Mouse (Mus musculus) heart, embryonic 10.5 days (tissue): ENCODE results near the gene Trim50. TPM values are rescaled to one million over a fixed set of nuclear protein-coding genes. Genes with fewer than 3 reads are reported as not detected.
A peak's percentile ranks its signal among the peaks of the same experiment; 100 is the strongest.

Experiments used
- DNase-seq: peaks from one replicate; pipeline ENCODE4 v3.0.0-alpha.2; 2017; ENCODE audit warnings: low spot score
- H3K27ac ChIP-seq: fragments of 300-500 bp; sonication (generic); 2 replicates; pipeline ENCODE4 v1.5.1; 2016; ENCODE audit warnings: mild to moderate bottlenecking
- H3K27me3 ChIP-seq: fragments of 300-500 bp; sonication (generic); 2 replicates; pipeline ENCODE4 v1.6.1; 2016; ENCODE audit warnings: mild to moderate bottlenecking; ENCODE audit not compliant: poor library complexity, insufficient read depth, severe bottlenecking
- H3K36me3 ChIP-seq: fragments of 300-500 bp; sonication (generic); 2 replicates; pipeline ENCODE4 v1.6.1; 2016; ENCODE audit warnings: mild to moderate bottlenecking, moderate library complexity
- H3K4me1 ChIP-seq: fragments of 300-500 bp; sonication (generic); 2 replicates; pipeline ENCODE4 v1.6.1; 2016; ENCODE audit warnings: mild to moderate bottlenecking
- H3K4me3 ChIP-seq: fragments of 300-500 bp; sonication (generic); 2 replicates; pipeline ENCODE4 v1.5.1; 2016; ENCODE audit warnings: mild to moderate bottlenecking, moderate library complexity
- H3K9me3 ChIP-seq: fragments of 300-500 bp; sonication (generic); 2 replicates; pipeline ENCODE4 v1.6.1; 2016; ENCODE audit warnings: mild to moderate bottlenecking, moderate library complexity
- WGBS: fragments of 180-500 bp; shearing (Covaris S2); methylation state at CpG from one replicate; pipeline ENCODE4 v1.1.7; 2016; 5-methylcytosine and 5-hydroxymethylcytosine counted together
- polyA plus RNA-seq: library from polyadenylated mRNA; unstranded; fragments of >200 nt; fragmentation: Nextera tagmentation; extraction: Ambion mirVana; gene quantifications from 2 replicates; pipeline ENCODE4 v1.2.1, GENCODE M21; 2016

Trim50 gene
- polyA plus RNA-seq = not detected in 2 replicates

GRCm38 (mm10) chr5:135352995-135353394, at the start of gene Trim50:
Gene Trim50 (plus strand): TSS chr5:135353295.
- 0 out of 2 replicates have a peak, but pooled peaks cover 3% of the 10 kb centered on the region for H3K4me1 ChIP-seq
- peaks cover 26% of the 10 kb centered on the region for H3K27me3 ChIP-seq
- 0 out of 2 replicates have a peak within 1 kb of the TSS, but pooled peaks have one; percentile 19 for H3K4me3 ChIP-seq
- DNase-seq = no peak
- no peak within 1 kb of the TSS for H3K27ac ChIP-seq
- WGBS = 47% methylated on average over 9 of the region's 9 CpGs
- no peaks in the 10 kb centered on the region for H3K36me3 ChIP-seq
- H3K9me3 ChIP-seq = peaks cover 12% of the 10 kb centered on the region

GRCm38 (mm10) chr5:135306321-135306965, 46.7 kb upstream of the Trim50 start:
- DNase-seq = peak; percentile 57
- 45% methylated on average over 10 of the region's 10 CpGs for WGBS
- Histone ChIP-seq H3K27me3 (no peaks in the 10 kb centered on the region), H3K4me1 (no peaks in the 10 kb centered on the region), H3K9me3 (no peaks in the 10 kb centered on the region), H3K27ac (no peak overlapping the region), H3K36me3 (no peaks in the 10 kb centered on the region), H3K4me3 (no peak overlapping the region)

GRCm38 (mm10) chr5:135316177-135316576, 36.9 kb upstream of the Trim50 start:
- no peak for DNase-seq
- WGBS = 62% methylated on average over 3 of the region's 3 CpGs

GRCm38 (mm10) chr5:135319856-135320255, 33.2 kb upstream of the Trim50 start:
- DNase-seq = no peak
- no peaks in the 10 kb centered on the region for H3K4me1 ChIP-seq
- 54% methylated on average over 2 of the region's 2 CpGs for WGBS

More at GRCm38 (mm10) chr5:135316177-135316576, 36.9 kb upstream of the Trim50 start:
- Histone ChIP-seq H3K4me1 (no peaks in the 10 kb centered on the region), H3K27ac (no peak overlapping the region), H3K27me3 (no peaks in the 10 kb centered on the region), H3K36me3 (no peaks in the 10 kb centered on the region), H3K4me3 (no peak overlapping the region), H3K9me3 (no peaks in the 10 kb centered on the region)

GRCm38 (mm10) chr5:135322197-135322596, 30.9 kb upstream of the Trim50 start:
- H3K4me1 ChIP-seq = peaks cover 9% of the 10 kb centered on the region
- WGBS = 78% methylated on average over 1 of the region's 1 CpGs
- no peaks in the 10 kb centered on the region for H3K9me3 ChIP-seq
- H3K36me3 ChIP-seq = no peaks in the 10 kb centered on the region
- DNase-seq = no peak
- H3K4me3 ChIP-seq = no peak overlapping the region
- no peak overlapping the region for H3K27ac ChIP-seq
- H3K27me3 ChIP-seq = no peaks in the 10 kb centered on the region

More at GRCm38 (mm10) chr5:135319856-135320255, 33.2 kb upstream of the Trim50 start:
- no peak overlapping the region for H3K4me3 ChIP-seq
- H3K27ac ChIP-seq = no peak overlapping the region
- H3K36me3 ChIP-seq = no peaks in the 10 kb centered on the region
- H3K27me3 ChIP-seq = no peaks in the 10 kb centered on the region
- no peaks in the 10 kb centered on the region for H3K9me3 ChIP-seq

- Histone ChIP-seq H3K36me3 (no peaks in the 10 kb centered on the region), H3K4me3 (no peak overlapping the region), H3K9me3 (no peaks in the 10 kb centered on the region), H3K27me3 (no peaks in the 10 kb centered on the region), H3K27ac (0 out of 2 replicates have a peak overlapping the region, but pooled peaks have one; percentile 10), H3K4me1 (peaks cover 9% of the 10 kb centered on the region)
- WGBS = 24% methylated on average over 3 of the region's 3 CpGs
- DNase-seq = no peak
Observed at GRCm38 (mm10) chr5:135326121-135326659, 26.9 kb upstream of the Trim50 start.

GRCm38 (mm10) chr5:135329471-135329870, 23.6 kb upstream of the Trim50 start:
- peak; percentile 66 for DNase-seq
- 55% methylated on average over 4 of the region's 4 CpGs for WGBS
- Histone ChIP-seq H3K27me3 (no peaks in the 10 kb centered on the region), H3K27ac (no peak overlapping the region), H3K9me3 (no peaks in the 10 kb centered on the region), H3K4me1 (peaks cover 9% of the 10 kb centered on the region), H3K36me3 (no peaks in the 10 kb centered on the region), H3K4me3 (no peak overlapping the region)

GRCm38 (mm10) chr5:135330201-135330600, 22.9 kb upstream of the Trim50 start:
- Histone ChIP-seq H3K27me3 (no peaks in the 10 kb centered on the region), H3K4me3 (no peak overlapping the region), H3K9me3 (no peaks in the 10 kb centered on the region), H3K4me1 (peaks cover 9% of the 10 kb centered on the region), H3K27ac (no peak overlapping the region), H3K36me3 (no peaks in the 10 kb centered on the region)
- peak; percentile 30 for DNase-seq
- 86% methylated on average over 5 of the region's 5 CpGs for WGBS

- H3K27ac ChIP-seq = no peak overlapping the region
- peak; percentile 68 for DNase-seq
- no peaks in the 10 kb centered on the region for H3K36me3 ChIP-seq
- H3K27me3 ChIP-seq = no peaks in the 10 kb centered on the region
- no peak overlapping the region for H3K4me3 ChIP-seq
- H3K4me1 ChIP-seq = peaks cover 6% of the 10 kb centered on the region
- no peaks in the 10 kb centered on the region for H3K9me3 ChIP-seq
- 83% methylated on average over 6 of the region's 6 CpGs for WGBS
Observed at GRCm38 (mm10) chr5:135331161-135331560, 21.9 kb upstream of the Trim50 start.

GRCm38 (mm10) chr5:135337575-135337974, 15.5 kb upstream of the Trim50 start:
- 38% methylated on average over 3 of the region's 3 CpGs for WGBS
- peak; percentile 65 for DNase-seq
- no peaks in the 10 kb centered on the region for H3K36me3 ChIP-seq
- peaks cover 6% of the 10 kb centered on the region for H3K4me1 ChIP-seq
- no peak overlapping the region for H3K4me3 ChIP-seq
- H3K9me3 ChIP-seq = no peaks in the 10 kb centered on the region
- H3K27ac ChIP-seq = no peak overlapping the region
- H3K27me3 ChIP-seq = peaks cover 10% of the 10 kb centered on the region; the same call in 1 of the 2 replicates

GRCm38 (mm10) chr5:135345989-135346388, 7.1 kb upstream of the Trim50 start:
- Histone ChIP-seq H3K4me3 (no peak overlapping the region), H3K9me3 (peaks cover 9% of the 10 kb centered on the region), H3K36me3 (no peaks in the 10 kb centered on the region), H3K4me1 (no peaks in the 10 kb centered on the region), H3K27me3 (peaks cover 15% of the 10 kb centered on the region; the same call in 1 of the 2 replicates), H3K27ac (no peak overlapping the region)
- DNase-seq = no peak
- 71% methylated on average over 7 of the region's 7 CpGs for WGBS

- no peak for DNase-seq
- Histone ChIP-seq H3K27me3 (peaks cover 15% of the 10 kb centered on the region; the same call in 1 of the 2 replicates), H3K27ac (no peak overlapping the region), H3K9me3 (peaks cover 9% of the 10 kb centered on the region), H3K4me1 (no peaks in the 10 kb centered on the region), H3K4me3 (no peak overlapping the region), H3K36me3 (no peaks in the 10 kb centered on the region)
- 26% methylated on average over 1 of the region's 1 CpGs for WGBS
Observed at GRCm38 (mm10) chr5:135346430-135346829, 6.7 kb upstream of the Trim50 start.

- no peak for DNase-seq
- no peak overlapping the region for H3K27ac ChIP-seq
- 66% methylated on average over 4 of the region's 4 CpGs for WGBS
Observed at GRCm38 (mm10) chr5:135347511-135348011, 5.5 kb upstream of the Trim50 start.

More at GRCm38 (mm10) chr5:135347511-135348011, 5.5 kb upstream of the Trim50 start:
- Histone ChIP-seq H3K4me3 (no peak overlapping the region), H3K9me3 (peaks cover 9% of the 10 kb centered on the region), H3K36me3 (no peaks in the 10 kb centered on the region), H3K27me3 (peaks cover 22% of the 10 kb centered on the region), H3K4me1 (no peaks in the 10 kb centered on the region)
